Mouse (Mus musculus): ENCODE measurements around the gene Oprl1.

- TF ChIP-seq POLR2A (IDR thresholded peaks at IDR 0.05; ENCODE audit: insufficient read depth, low read length) (no peak), EP300 (IDR thresholded peaks at IDR 0.05; ENCODE audit: insufficient read depth, low read depth, low read length) (no peak), CTCF (IDR thresholded peaks at IDR 0.05; ENCODE audit: low read depth, low read length) (no peak)
These were observed 17.9 kb upstream of the Oprl1 start for GRCm38 (mm10) chr2:181696801-181697420.
